Comparison of ENCODE assay signal across 8 mouse cellular contexts in the genomic region with DNA sequence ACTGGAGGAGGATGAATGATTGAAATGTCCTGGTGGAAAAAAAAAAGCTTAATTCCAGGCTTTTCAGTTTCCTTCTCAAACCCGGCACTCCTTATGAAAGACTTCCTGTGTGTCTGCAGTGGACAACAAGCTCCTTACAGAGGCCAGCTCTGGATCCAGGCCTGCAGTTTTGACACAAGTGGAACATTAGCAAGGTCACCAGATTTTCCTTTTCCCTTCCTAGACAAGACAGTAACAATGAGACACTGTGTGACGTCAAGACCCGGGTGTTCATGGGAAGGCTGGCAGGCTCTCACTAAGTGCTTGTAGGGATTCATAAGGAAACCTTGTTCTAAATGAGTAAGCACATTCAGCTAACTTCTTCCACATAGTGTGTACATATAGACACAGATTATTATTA.
DNase-seq lines count a peak whose midpoint lies in the region; ATAC-seq and TF ChIP-seq lines count a peak whose summit lies in the region.

No protein-coding gene starts in this region.

- ATAC-seq in frontal cortex, adult (ENCODE audit: low TSS enrichment): peak; percentile 74
- peak; percentile 6; the same call in 1 of the 2 replicates for ATAC-seq in kidney, postnatal 0 days (replicated peaks; ENCODE audit: low FRiP score, low read depth)

- peak overlapping the region; percentile 69 for H3K27ac ChIP-seq in kidney, postnatal 0 days

- no peak overlapping the region for H3K4me2 ChIP-seq in kidney, postnatal 0 days (ENCODE audit: low read length)

- H3K9ac ChIP-seq in kidney, postnatal 0 days (ENCODE audit: low read depth, low read length): no peak overlapping the region

- H3K27me3 ChIP-seq in kidney, postnatal 0 days (ENCODE audit: insufficient read depth, low read length): no peaks in the 10 kb centered on the region

- TF ChIP-seq CTCF in kidney, postnatal 0 days (IDR thresholded peaks at IDR 0.05; ENCODE audit: low read depth): no peak
- no peak for TF ChIP-seq CTCF in lung, adult 2 months (IDR thresholded peaks at IDR 0.05; ENCODE audit: insufficient read depth, low read length)

- H3K4me1 ChIP-seq in kidney, postnatal 0 days (replicated peaks; ENCODE audit: insufficient read depth, low read length): peaks cover 25% of the 10 kb centered on the region
- H3K4me1 ChIP-seq in lung, adult 2 months (ENCODE audit: control insufficient read depth, insufficient read depth, low read length): 0 out of 2 replicates have a peak, but pooled peaks cover 2% of the 10 kb centered on the region

- H3K36me3 ChIP-seq in kidney, postnatal 0 days (ENCODE audit: insufficient read depth, low read length): no peaks in the 10 kb centered on the region

- no peak for TF ChIP-seq POLR2A in lung, adult 2 months (IDR thresholded peaks at IDR 0.05; ENCODE audit: borderline replicate concordance, extremely low read depth, low read depth, low read length)

- 51% methylated on average over 3 of the region's 3 CpGs for WGBS in kidney, postnatal 0 days
- WGBS in lung, adult 2 months: 9% methylated on average over 3 of the region's 3 CpGs

- no peaks in the 10 kb centered on the region for H3K9me3 ChIP-seq in kidney, postnatal 0 days (replicated peaks; ENCODE audit: low read length)

- no peak overlapping the region for H3K4me3 ChIP-seq in kidney, postnatal 0 days (replicated peaks; ENCODE audit: low read depth, low read length)
- H3K4me3 ChIP-seq in lung, adult 2 months (replicated peaks; ENCODE audit: extremely low read depth, low read depth, low read length): no peak overlapping the region

- no peak for DNase-seq in frontal cortex, postnatal 25 days (ENCODE audit: low spot score in 2 of 2)
- peak; percentile 92 for DNase-seq in brain, adult 2 months (ENCODE audit: low read depth, low spot score)
- peak; percentile 84 for DNase-seq in heart, adult 8-10 months (ENCODE audit: low spot score)
- peak; percentile 62 for DNase-seq in kidney, postnatal 0 days (ENCODE audit: low spot score)
- peak; percentile 28 for DNase-seq in lung, adult 2 months
- peak; percentile 71 for DNase-seq in skeletal muscle tissue, adult 2 months (ENCODE audit: low read depth, low spot score)
- no peak for DNase-seq in thymus, postnatal 36 days

Comparison
In these comparisons a context has a peak if more than half of its experiments do, and no peak if none do; other contexts are left out.
1. DNase-seq: peak in brain, adult 2 months (single experiment), heart, adult 8-10 months (single experiment), kidney, postnatal 0 days (single experiment), lung, adult 2 months (single experiment) and skeletal muscle tissue, adult 2 months (single experiment); none in frontal cortex, postnatal 25 days (0 of 2) and thymus, postnatal 36 days (0 of 2).